Mouse (Mus musculus): ENCODE results near the gene Htr1f. TPM values are rescaled to one million over a fixed set of nuclear protein-coding genes. Genes with fewer than 3 reads are reported as not detected.

Gene Htr1f
- polyA plus RNA-seq, 1 experiment from 2014 or later: not detected

DNA sequence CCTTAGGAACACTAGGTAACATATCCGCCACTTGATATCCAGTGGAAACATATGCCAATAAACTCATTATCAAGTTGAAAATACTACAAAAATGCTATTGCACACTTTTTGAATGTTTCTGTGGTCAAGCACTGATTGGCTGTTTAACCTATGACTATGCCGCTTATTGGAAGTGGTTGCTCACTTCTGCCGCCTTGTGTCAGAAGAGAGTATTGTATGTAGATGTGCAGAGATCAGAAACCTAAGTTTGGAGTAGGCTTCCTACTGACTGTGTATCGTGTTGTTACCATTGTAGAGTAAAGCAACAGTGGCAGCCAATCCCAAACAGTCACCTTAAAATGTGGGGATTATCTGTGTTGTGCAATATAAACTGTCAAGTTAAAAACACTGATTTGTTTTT is 144.0 kb downstream of the Htr1f start:
- no peak overlapping the region for H3K9ac ChIP-seq
- no peaks in the 10 kb centered on the region for H3K36me3 ChIP-seq (replicated peaks)
- H3K27me3 ChIP-seq: no peaks in the 10 kb centered on the region
- H3K27ac ChIP-seq (replicated peaks): no peak overlapping the region
- H3K9me3 ChIP-seq (replicated peaks): no peaks in the 10 kb centered on the region
- 79% methylated on average over 4 of the region's 4 CpGs for WGBS (ENCODE audit: insufficient replicate concordance)
- no peak for ATAC-seq (ENCODE audit: insufficient read depth)
- no peak overlapping the region for H3K4me2 ChIP-seq
- no peak overlapping the region for H3K4me3 ChIP-seq (replicated peaks)
- H3K4me1 ChIP-seq (replicated peaks): no peaks in the 10 kb centered on the region

DNA sequence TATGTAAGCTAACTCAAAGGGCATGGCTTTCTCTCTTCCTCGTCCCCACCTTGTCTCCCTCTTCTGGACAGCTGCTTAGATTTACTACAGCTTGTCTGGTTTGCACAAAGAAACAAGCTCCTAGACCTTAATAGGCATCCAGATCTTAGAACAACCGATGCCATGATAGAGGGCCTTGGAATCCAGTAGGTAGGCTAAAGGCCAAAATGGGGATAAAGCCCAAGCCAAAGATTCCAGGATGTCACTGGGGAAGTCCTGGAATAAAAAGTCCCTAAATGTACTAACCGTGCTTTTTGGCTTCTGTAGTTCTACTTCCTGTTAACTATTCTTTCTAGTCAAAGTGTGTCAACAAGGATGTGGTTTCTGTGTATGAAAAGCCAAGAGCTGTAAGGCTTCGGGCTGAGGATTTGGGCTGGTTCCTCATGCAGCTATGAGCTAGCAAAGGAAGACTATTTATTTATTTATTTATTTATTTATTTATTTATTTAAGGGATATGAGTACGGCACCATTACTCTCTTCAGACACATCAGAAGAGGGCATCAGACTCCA is 163.9 kb downstream of the Htr1f start:
- Histone ChIP-seq H3K27me3 (no peaks in the 10 kb centered on the region), H3K36me3 (replicated peaks) (no peaks in the 10 kb centered on the region), H3K9ac (no peak overlapping the region), H3K27ac (replicated peaks) (no peak overlapping the region), H3K4me2 (no peak overlapping the region), H3K4me3 (replicated peaks) (no peak overlapping the region), H3K9me3 (replicated peaks) (no peaks in the 10 kb centered on the region), H3K4me1 (replicated peaks) (no peaks in the 10 kb centered on the region)
- 33% methylated on average over 5 of the region's 5 CpGs for WGBS (ENCODE audit: insufficient replicate concordance)
- ATAC-seq (ENCODE audit: insufficient read depth): no peak

DNA sequence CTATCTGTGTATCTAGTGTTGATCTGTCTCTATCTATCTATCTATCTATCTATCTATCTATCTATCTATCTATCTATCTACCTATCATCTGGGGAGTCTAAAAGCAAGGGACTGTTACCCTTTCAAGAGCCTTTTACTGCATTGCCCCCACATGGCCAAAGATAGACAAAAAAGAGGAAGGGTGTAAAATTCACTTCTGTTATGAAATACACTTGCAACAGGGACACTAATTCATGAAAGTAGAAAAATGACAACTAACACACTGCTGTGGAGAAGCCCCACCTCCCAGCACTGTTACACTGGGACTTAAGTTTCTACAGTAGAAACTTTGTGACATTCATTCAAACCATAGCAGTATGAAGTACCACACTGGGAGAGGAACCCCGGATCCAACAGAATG is 170.9 kb downstream of the Htr1f start:
- WGBS (ENCODE audit: insufficient replicate concordance): 79% methylated on average over 1 of the region's 1 CpGs
- no peak for ATAC-seq (ENCODE audit: insufficient read depth)

DNA sequence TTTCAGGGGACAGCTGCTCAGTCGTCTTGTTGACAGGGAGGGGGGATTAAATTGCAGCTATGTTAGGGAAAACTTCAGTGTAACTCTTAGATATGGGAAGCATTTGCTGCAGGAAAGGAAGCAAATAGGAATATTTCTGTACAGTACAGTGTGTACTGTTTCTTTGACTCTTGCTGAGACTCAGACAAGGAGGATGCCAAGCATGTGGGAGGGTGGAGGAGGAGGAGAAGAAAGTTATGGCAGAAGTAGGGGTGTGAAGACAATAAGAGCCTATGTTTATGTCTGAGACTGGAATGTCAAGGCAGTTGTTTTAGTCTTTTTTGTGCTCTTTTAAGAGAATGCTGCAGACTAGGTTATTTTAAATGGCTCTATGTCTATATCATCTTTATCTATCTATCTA is 171.6 kb downstream of the Htr1f start:
- no peak overlapping the region for H3K9ac ChIP-seq
- no peaks in the 10 kb centered on the region for H3K36me3 ChIP-seq (replicated peaks)
- no peaks in the 10 kb centered on the region for H3K9me3 ChIP-seq (replicated peaks)
- no peak overlapping the region for H3K4me2 ChIP-seq
- H3K4me1 ChIP-seq (replicated peaks): no peaks in the 10 kb centered on the region
- ATAC-seq (ENCODE audit: insufficient read depth): no peak
- H3K27ac ChIP-seq (replicated peaks): no peak overlapping the region
- H3K4me3 ChIP-seq (replicated peaks): no peak overlapping the region
- no peaks in the 10 kb centered on the region for H3K27me3 ChIP-seq
- WGBS (ENCODE audit: insufficient replicate concordance): 53% methylated on average over 1 of the region's 1 CpGs

More for the DNA sequence above, 170.9 kb downstream of the Htr1f start:
- Histone ChIP-seq H3K9ac (no peak overlapping the region), H3K27me3 (no peaks in the 10 kb centered on the region), H3K36me3 (replicated peaks) (no peaks in the 10 kb centered on the region), H3K4me3 (replicated peaks) (no peak overlapping the region), H3K27ac (replicated peaks) (no peak overlapping the region), H3K4me1 (replicated peaks) (no peaks in the 10 kb centered on the region), H3K9me3 (replicated peaks) (no peaks in the 10 kb centered on the region), H3K4me2 (no peak overlapping the region)

DNA sequence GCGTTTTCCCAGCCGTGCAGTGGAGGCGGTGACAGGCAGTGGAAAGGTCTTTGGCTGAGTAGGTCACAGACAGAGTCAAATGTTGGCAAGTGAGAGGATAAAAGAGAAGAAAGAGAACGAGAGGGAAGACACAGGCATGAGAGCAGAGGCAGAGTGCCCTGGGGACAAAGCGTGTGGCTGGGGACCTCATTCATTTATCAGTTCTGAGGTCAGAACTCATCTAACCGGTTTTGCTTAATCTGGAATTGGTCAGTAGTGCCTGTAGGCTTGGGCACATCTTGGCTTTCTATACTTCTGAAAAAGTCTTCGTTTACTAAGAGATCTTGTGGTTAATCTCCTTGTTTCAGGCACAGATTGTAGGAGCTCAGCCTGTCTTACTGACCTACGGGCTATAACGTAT is 182.2 kb downstream of the Htr1f start:
- no peak overlapping the region for H3K27ac ChIP-seq (replicated peaks)
- no peaks in the 10 kb centered on the region for H3K4me1 ChIP-seq (replicated peaks)
- WGBS (ENCODE audit: insufficient replicate concordance): 54% methylated on average over 9 of the region's 9 CpGs
- no peaks in the 10 kb centered on the region for H3K9me3 ChIP-seq (replicated peaks)
- H3K4me2 ChIP-seq: no peak overlapping the region
- ATAC-seq (ENCODE audit: insufficient read depth): no peak
- no peaks in the 10 kb centered on the region for H3K36me3 ChIP-seq (replicated peaks)
- no peak overlapping the region for H3K9ac ChIP-seq
- H3K27me3 ChIP-seq: no peaks in the 10 kb centered on the region
- no peak overlapping the region for H3K4me3 ChIP-seq (replicated peaks)

DNA sequence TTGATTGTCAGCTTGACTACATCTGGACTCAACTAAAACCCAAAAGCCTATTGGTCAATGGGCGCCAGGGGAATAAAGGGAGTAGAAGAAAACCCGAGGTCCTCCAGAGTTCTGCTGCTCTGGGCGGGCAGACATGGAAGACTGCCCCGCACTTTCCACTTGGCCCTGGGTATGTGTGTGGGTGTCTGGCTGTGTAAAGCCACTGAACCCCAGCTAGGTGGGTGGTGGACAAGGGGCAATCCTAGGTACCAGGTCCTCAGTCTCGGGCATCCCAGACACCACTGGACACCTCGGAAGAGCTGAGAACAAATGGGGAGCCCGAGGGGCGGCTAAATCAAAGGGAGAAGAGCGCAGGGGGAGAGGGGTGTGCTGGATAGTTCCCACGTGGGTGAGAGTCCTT is 196.9 kb downstream of the Htr1f start:
- Histone ChIP-seq H3K4me1 (replicated peaks) (no peaks in the 10 kb centered on the region), H3K9ac (no peak overlapping the region), H3K27me3 (no peaks in the 10 kb centered on the region), H3K27ac (replicated peaks) (no peak overlapping the region), H3K36me3 (replicated peaks) (no peaks in the 10 kb centered on the region), H3K4me3 (replicated peaks) (no peak overlapping the region), H3K4me2 (no peak overlapping the region), H3K9me3 (replicated peaks) (no peaks in the 10 kb centered on the region)
- ATAC-seq (ENCODE audit: insufficient read depth): no peak
- 65% methylated on average over 10 of the region's 10 CpGs for WGBS (ENCODE audit: insufficient replicate concordance)

DNA sequence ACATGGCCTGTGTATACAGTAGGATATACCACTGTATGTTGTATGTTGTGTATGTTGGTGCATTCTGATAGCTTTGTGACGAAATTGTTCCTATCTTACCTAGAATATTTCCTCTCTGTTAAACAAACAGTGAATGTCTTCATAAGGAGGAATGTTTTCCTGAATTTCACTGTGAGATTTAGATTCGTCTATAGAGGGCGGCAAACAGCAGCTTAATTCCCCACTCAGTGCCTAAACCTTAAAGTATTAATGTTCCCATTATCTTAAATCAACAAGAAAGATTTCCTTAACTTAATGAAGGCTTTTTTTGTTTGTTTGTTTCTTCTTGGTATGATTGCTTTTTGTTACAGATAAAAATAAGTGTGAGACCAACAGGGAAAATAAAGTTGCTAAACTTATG is 198.5 kb downstream of the Htr1f start:
- Histone ChIP-seq H3K27ac (replicated peaks) (no peak overlapping the region), H3K27me3 (no peaks in the 10 kb centered on the region), H3K4me3 (replicated peaks) (no peak overlapping the region), H3K4me1 (replicated peaks) (no peaks in the 10 kb centered on the region), H3K4me2 (no peak overlapping the region), H3K9ac (no peak overlapping the region), H3K36me3 (replicated peaks) (no peaks in the 10 kb centered on the region), H3K9me3 (replicated peaks) (no peaks in the 10 kb centered on the region)
- ATAC-seq (ENCODE audit: insufficient read depth): no peak
- WGBS (ENCODE audit: insufficient replicate concordance): 16% methylated on average over 3 of the region's 3 CpGs

DNA sequence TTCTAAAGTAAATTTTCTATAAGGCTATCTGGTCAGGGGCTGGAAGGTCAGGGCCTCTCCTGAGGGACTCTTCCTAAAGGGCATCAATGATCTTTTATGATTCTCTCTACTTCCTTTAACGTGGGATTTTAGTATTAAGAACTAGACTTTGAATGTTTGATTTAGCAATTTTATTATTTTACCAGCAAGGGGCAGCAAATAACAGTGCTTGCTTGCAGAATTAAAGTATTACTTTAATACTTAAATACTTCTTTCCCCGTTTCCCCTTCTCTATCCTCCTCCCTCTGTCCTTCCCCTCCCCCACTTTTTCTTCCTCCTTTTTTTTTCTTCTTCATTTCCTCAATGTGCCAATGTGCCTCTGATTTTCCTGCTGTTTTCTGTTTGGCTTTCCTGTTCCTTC is 202.3 kb downstream of the Htr1f start:
- Histone ChIP-seq H3K9me3 (replicated peaks) (no peaks in the 10 kb centered on the region), H3K27me3 (no peaks in the 10 kb centered on the region), H3K9ac (no peak overlapping the region), H3K27ac (replicated peaks) (no peak overlapping the region), H3K4me3 (replicated peaks) (no peak overlapping the region), H3K4me2 (no peak overlapping the region), H3K4me1 (replicated peaks) (no peaks in the 10 kb centered on the region), H3K36me3 (replicated peaks) (no peaks in the 10 kb centered on the region)
- 21% methylated on average over 2 of the region's 2 CpGs for WGBS (ENCODE audit: insufficient replicate concordance)
- no peak for ATAC-seq (ENCODE audit: insufficient read depth)

DNA sequence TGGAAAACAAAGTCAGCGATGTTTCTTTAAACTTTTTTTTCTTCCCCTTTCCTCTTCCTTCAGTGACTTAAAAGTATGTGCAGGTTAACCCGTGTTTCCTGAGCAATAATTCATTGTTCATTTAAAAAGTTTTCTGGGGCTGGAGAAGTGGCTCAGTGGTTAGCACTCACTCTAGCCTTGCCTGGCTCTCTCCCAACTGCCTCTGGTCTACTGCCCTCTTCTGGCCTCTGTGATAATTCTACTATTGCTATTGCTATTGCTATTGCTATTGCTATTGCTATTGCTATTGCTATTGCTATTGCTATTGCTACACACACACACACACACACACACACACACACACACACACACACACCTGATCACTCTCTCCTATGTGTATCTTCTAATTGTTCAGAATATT is 206.6 kb downstream of the Htr1f start:
- H3K4me2 ChIP-seq: no peak overlapping the region
- H3K9me3 ChIP-seq (replicated peaks): no peaks in the 10 kb centered on the region
- WGBS (ENCODE audit: insufficient replicate concordance): 31% methylated on average over 2 of the region's 2 CpGs
- no peak for ATAC-seq (ENCODE audit: insufficient read depth)
- no peak overlapping the region for H3K27ac ChIP-seq (replicated peaks)
- no peaks in the 10 kb centered on the region for H3K4me1 ChIP-seq (replicated peaks)
- H3K36me3 ChIP-seq (replicated peaks): no peaks in the 10 kb centered on the region
- H3K9ac ChIP-seq: no peak overlapping the region
- no peak overlapping the region for H3K4me3 ChIP-seq (replicated peaks)
- H3K27me3 ChIP-seq: no peaks in the 10 kb centered on the region

DNA sequence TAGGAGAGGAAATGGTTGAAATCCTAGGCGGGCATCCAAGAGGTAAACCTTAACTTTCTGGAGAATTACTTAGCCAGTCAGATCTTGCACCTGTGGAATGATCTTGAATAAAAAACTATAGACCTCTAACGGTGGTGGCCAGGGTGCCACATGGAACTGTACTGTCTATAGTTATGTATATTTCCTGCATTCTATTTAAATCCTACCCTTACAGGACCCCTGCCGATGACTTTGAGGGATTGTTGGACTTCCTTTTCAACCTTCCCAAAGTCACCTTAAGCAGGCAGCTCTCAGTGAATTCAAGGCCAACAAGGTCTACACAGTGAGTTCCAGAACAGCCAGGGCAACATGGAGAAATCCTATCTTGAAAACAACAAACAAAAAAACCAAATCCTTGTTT is 216.2 kb downstream of the Htr1f start:
- ATAC-seq (ENCODE audit: insufficient read depth): no peak
- no peaks in the 10 kb centered on the region for H3K27me3 ChIP-seq
- no peak overlapping the region for H3K4me3 ChIP-seq (replicated peaks)
- no peaks in the 10 kb centered on the region for H3K36me3 ChIP-seq (replicated peaks)
- H3K9me3 ChIP-seq (replicated peaks): no peaks in the 10 kb centered on the region
- H3K27ac ChIP-seq (replicated peaks): no peak overlapping the region
- 68% methylated on average over 3 of the region's 3 CpGs for WGBS (ENCODE audit: insufficient replicate concordance)
- H3K4me1 ChIP-seq (replicated peaks): no peaks in the 10 kb centered on the region
- no peak overlapping the region for H3K4me2 ChIP-seq
- no peak overlapping the region for H3K9ac ChIP-seq

DNA sequence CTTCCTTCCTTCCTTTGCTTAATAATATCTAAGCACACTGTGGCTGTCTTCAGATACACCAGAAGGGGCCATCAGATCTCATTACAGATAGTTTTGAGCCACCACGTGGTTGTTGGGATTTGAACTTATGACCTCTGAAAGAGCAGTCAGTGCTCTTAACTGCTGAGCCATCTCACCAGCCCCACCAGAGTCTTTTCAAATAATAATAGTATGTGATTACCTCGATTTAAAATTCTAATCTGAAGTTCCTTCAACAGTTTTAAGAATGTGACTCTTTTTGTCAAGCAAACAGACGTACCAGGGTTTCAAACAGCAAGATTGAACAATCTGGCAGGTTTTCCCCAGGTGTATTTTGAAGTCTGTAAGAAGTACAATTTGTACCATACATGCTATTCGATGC is 220.1 kb downstream of the Htr1f start:
- ATAC-seq (ENCODE audit: insufficient read depth): no peak
- Histone ChIP-seq H3K4me3 (replicated peaks) (no peak overlapping the region), H3K36me3 (replicated peaks) (no peaks in the 10 kb centered on the region), H3K9me3 (replicated peaks) (no peaks in the 10 kb centered on the region), H3K27me3 (no peaks in the 10 kb centered on the region), H3K4me1 (replicated peaks) (no peaks in the 10 kb centered on the region; the same call in 1 of the 2 replicates), H3K4me2 (no peak overlapping the region), H3K27ac (replicated peaks) (no peak overlapping the region), H3K9ac (no peak overlapping the region)
- 37% methylated on average over 4 of the region's 4 CpGs for WGBS (ENCODE audit: insufficient replicate concordance)

DNA sequence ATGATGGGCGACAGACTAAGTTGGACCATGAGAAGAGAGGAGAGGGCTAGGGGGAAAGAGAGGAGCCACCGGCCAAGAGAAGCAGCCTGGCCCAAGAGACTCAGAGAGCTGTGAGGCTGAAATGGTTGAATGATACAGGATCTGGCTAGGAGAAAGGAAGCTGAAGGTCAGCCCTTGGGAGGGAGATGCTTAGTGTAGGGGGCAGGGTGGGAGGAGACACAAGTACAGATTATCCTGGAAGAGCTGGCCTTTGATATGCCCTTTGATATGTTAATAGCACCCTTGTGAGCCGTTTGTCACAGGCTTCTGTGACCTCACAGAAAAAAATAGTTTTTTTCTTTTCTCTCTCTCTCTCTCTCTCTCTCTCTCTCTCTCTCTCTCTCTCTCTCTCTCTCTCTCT is 220.5 kb downstream of the Htr1f start:
- WGBS (ENCODE audit: insufficient replicate concordance): 34% methylated on average over 3 of the region's 3 CpGs
- no peak for ATAC-seq (ENCODE audit: insufficient read depth)
- H3K27ac ChIP-seq (replicated peaks): no peak overlapping the region
- no peaks in the 10 kb centered on the region for H3K36me3 ChIP-seq (replicated peaks)
- no peak overlapping the region for H3K4me2 ChIP-seq
- H3K4me1 ChIP-seq (replicated peaks): no peaks in the 10 kb centered on the region; the same call in 1 of the 2 replicates
- H3K9ac ChIP-seq: no peak overlapping the region
- no peak overlapping the region for H3K4me3 ChIP-seq (replicated peaks)
- H3K9me3 ChIP-seq (replicated peaks): no peaks in the 10 kb centered on the region
- no peaks in the 10 kb centered on the region for H3K27me3 ChIP-seq
